Comparison of ENCODE assay signal across 21 mouse cellular contexts in genomic region chr3:87958967-87959366, GRCm38 (mm10). TPM values are rescaled to one million over a fixed set of nuclear protein-coding genes. Genes with fewer than 3 reads are reported as not detected.
A peak's percentile ranks its signal among the peaks of the same experiment; 100 is the strongest.
DNase-seq lines count a peak whose midpoint lies in the region; ATAC-seq and TF ChIP-seq lines count a peak whose summit lies in the region.
"Had no signal": no experiment of that assay in that cellular context is flagged by ENCODE, and none has a peak within 500 bp of the region (broad histone marks: within the 10 kb centered on the region; RNA-seq: fewer than 3 reads in every experiment).

No protein-coding gene starts in this region.

- H3K27me3 ChIP-seq in hindbrain, embryonic 10.5 days (ENCODE audit: insufficient read depth, poor library complexity, severe bottlenecking): no peaks in the 10 kb centered on the region
- no peaks in the 10 kb centered on the region for H3K27me3 ChIP-seq in hindbrain, postnatal 0 days (ENCODE audit: insufficient read depth, low read length)
- H3K27me3 ChIP-seq in embryonic facial prominence, embryonic 10.5 days (replicated peaks; ENCODE audit: low read depth, poor library complexity, severe bottlenecking): peaks cover 5% of the 10 kb centered on the region; the same call in 1 of the 2 replicates
- H3K27me3 ChIP-seq in limb, embryonic 13.5 days: no peaks in the 10 kb centered on the region
- peaks cover 75% of the 10 kb centered on the region for H3K27me3 ChIP-seq in liver, embryonic 12.5 days (replicated peaks)
- H3K27me3 ChIP-seq: forebrain, embryonic 13.5 days had no signal

- H3K27ac ChIP-seq in hindbrain, embryonic 10.5 days: peak overlapping the region; percentile 94
- H3K27ac ChIP-seq in hindbrain, postnatal 0 days: no peak overlapping the region
- peak overlapping the region; percentile 94 for H3K27ac ChIP-seq in embryonic facial prominence, embryonic 10.5 days (replicated peaks)
- peak overlapping the region; percentile 98 for H3K27ac ChIP-seq in limb, embryonic 13.5 days
- no peak overlapping the region for H3K27ac ChIP-seq in liver, embryonic 12.5 days

- TF ChIP-seq CTCF in hindbrain, postnatal 0 days (IDR thresholded peaks at IDR 0.05; ENCODE audit: low read depth): no peak

- intact Hi-C loops in gastrocnemius, postnatal 36 days (cut with DNase I): no loop called here

- H3K4me1 ChIP-seq in hindbrain, embryonic 10.5 days (replicated peaks): peaks cover 50% of the 10 kb centered on the region
- peaks cover 6% of the 10 kb centered on the region for H3K4me1 ChIP-seq in hindbrain, postnatal 0 days (ENCODE audit: insufficient read depth, low read length)
- peaks cover 45% of the 10 kb centered on the region for H3K4me1 ChIP-seq in embryonic facial prominence, embryonic 10.5 days
- peaks cover 26% of the 10 kb centered on the region for H3K4me1 ChIP-seq in limb, embryonic 13.5 days
- H3K4me1 ChIP-seq in liver, embryonic 12.5 days: peaks cover 14% of the 10 kb centered on the region

- DNase-seq in hindbrain, embryonic 10.5 days (ENCODE audit: low spot score): peak; percentile 75
- DNase-seq in hindbrain, postnatal 0 days (ENCODE audit: low spot score): no peak
- DNase-seq in embryo, embryonic 10 days (ENCODE audit: low spot score): peak; percentile 66
- peak; percentile 48 for DNase-seq in embryonic facial prominence, embryonic 10.5 days (ENCODE audit: low spot score)
- no peak for DNase-seq in adrenal gland, postnatal 14 days
- no peak for DNase-seq in gastrocnemius, postnatal 36 days
- DNase-seq: adrenal gland, postnatal 36 days; cerebellum, postnatal 36 days; gastrocnemius, postnatal 25 days; layer of hippocampus, postnatal 36 days; liver; lung, embryonic 14.5 days; right cerebral cortex, postnatal 25 days; thymus, adult 2 months had no signal

- peak overlapping the region; percentile 57 for H3K4me3 ChIP-seq in hindbrain, embryonic 10.5 days
- no peak overlapping the region for H3K4me3 ChIP-seq in hindbrain, postnatal 0 days (ENCODE audit: low read length)
- H3K4me3 ChIP-seq in embryonic facial prominence, embryonic 10.5 days: peak overlapping the region; percentile 61
- H3K4me3 ChIP-seq in limb, embryonic 13.5 days: no peak overlapping the region
- no peak overlapping the region for H3K4me3 ChIP-seq in liver, embryonic 12.5 days
- H3K4me3 ChIP-seq: forebrain, embryonic 13.5 days had no signal

- 27% methylated on average over 1 of the region's 1 CpGs for WGBS in hindbrain, embryonic 10.5 days
- WGBS in hindbrain, postnatal 0 days: 24% methylated on average over 1 of the region's 1 CpGs
- WGBS in embryonic facial prominence, embryonic 10.5 days: 8% methylated on average over 1 of the region's 1 CpGs
- WGBS in limb, embryonic 13.5 days: 42% methylated on average over 1 of the region's 1 CpGs
- 47% methylated on average over 1 of the region's 1 CpGs for WGBS in liver, embryonic 12.5 days (ENCODE audit: insufficient replicate concordance)

- peaks cover 14% of the 10 kb centered on the region for H3K36me3 ChIP-seq in hindbrain, embryonic 10.5 days
- H3K36me3 ChIP-seq in hindbrain, postnatal 0 days (ENCODE audit: insufficient read depth, low read length): no peaks in the 10 kb centered on the region
- H3K36me3 ChIP-seq in embryonic facial prominence, embryonic 10.5 days (replicated peaks): peaks cover 14% of the 10 kb centered on the region
- peaks cover 13% of the 10 kb centered on the region for H3K36me3 ChIP-seq in limb, embryonic 13.5 days
- H3K36me3 ChIP-seq in liver, embryonic 12.5 days: no peaks in the 10 kb centered on the region
- H3K36me3 ChIP-seq: G1E had no signal

- no peak overlapping the region for H3K9ac ChIP-seq in hindbrain, postnatal 0 days (replicated peaks; ENCODE audit: low read length)
- H3K9ac ChIP-seq in limb, embryonic 13.5 days: no peak overlapping the region
- no peak overlapping the region for H3K9ac ChIP-seq in liver, embryonic 12.5 days
- H3K9ac ChIP-seq: forebrain, embryonic 13.5 days; lung, embryonic 14.5 days had no signal

- no peaks in the 10 kb centered on the region for H3K9me3 ChIP-seq in hindbrain, embryonic 10.5 days
- no peaks in the 10 kb centered on the region for H3K9me3 ChIP-seq in hindbrain, postnatal 0 days (ENCODE audit: low read length)
- H3K9me3 ChIP-seq in embryonic facial prominence, embryonic 10.5 days: no peaks in the 10 kb centered on the region
- no peaks in the 10 kb centered on the region for H3K9me3 ChIP-seq in limb, embryonic 13.5 days
- H3K9me3 ChIP-seq in liver, embryonic 12.5 days (replicated peaks): no peaks in the 10 kb centered on the region
- H3K9me3 ChIP-seq: forebrain, embryonic 13.5 days; G1E had no signal

- no peak for ATAC-seq in hindbrain, postnatal 0 days
- no peak for ATAC-seq in limb, embryonic 13.5 days (ENCODE audit: low FRiP score, low read depth)
- ATAC-seq in liver, embryonic 12.5 days: no peak
- ATAC-seq: forebrain, embryonic 13.5 days; inflammation-experienced regulatory T-cells, adult 6 months had no signal

- H3K4me2 ChIP-seq in hindbrain, postnatal 0 days (ENCODE audit: low read depth, low read length): no peak overlapping the region
- no peak overlapping the region for H3K4me2 ChIP-seq in limb, embryonic 13.5 days (replicated peaks)
- no peak overlapping the region for H3K4me2 ChIP-seq in liver, embryonic 12.5 days
- H3K4me2 ChIP-seq: forebrain, embryonic 13.5 days had no signal

RNA-seq across cellular contexts. Expression of gene Crabp2, which starts 10.5 kb away (rescaled TPM):
- polyA plus RNA-seq in hindbrain, embryonic 10.5 days (2016; fragmentation: Nextera tagmentation; extraction: Ambion mirVana): 956 and 1,072 TPM in 2 replicates
- total RNA-seq in hindbrain, postnatal 0 days (2014; rRNA removed): 9.8 and 28.6 TPM in 2 replicates
- polyA plus RNA-seq in hindbrain, postnatal 0 days (2015; fragmentation: Nextera tagmentation; extraction: Ambion mirVana): 44.5 and 46.3 TPM in 2 replicates
- 686 and 800 TPM in 2 replicates for polyA plus RNA-seq in embryonic facial prominence, embryonic 10.5 days (2016; fragmentation: Nextera tagmentation; extraction: Ambion mirVana)
- polyA plus RNA-seq in limb, embryonic 13.5 days (2015; fragmentation: Nextera tagmentation; extraction: Ambion mirVana): 518 and 520 TPM in 2 replicates
- total RNA-seq in adrenal gland, postnatal 14 days (2021): not detected in 2 replicates
- 3.9 and 6.5 TPM in 2 replicates for polyA plus RNA-seq in liver, embryonic 12.5 days (2016; fragmentation: Nextera tagmentation; extraction: Ambion mirVana)
- under 1 TPM; 0.37 to 0.48 TPM for total RNA-seq in gastrocnemius, postnatal 36 days (2021)
- total RNA-seq: megakaryocyte progenitor cell, adult 5-6 weeks; monocyte, adult 5-6 weeks had no signal
- polyA plus RNA-seq: G1E; inflammation-experienced regulatory T-cells, adult 6 months had no signal

RNA-seq across cellular contexts. Expression of gene Nes, which starts 11.9 kb away (rescaled TPM):
- 109 and 143 TPM in 2 replicates for polyA plus RNA-seq in hindbrain, embryonic 10.5 days (2016; fragmentation: Nextera tagmentation; extraction: Ambion mirVana)
- total RNA-seq in hindbrain, postnatal 0 days (2014; rRNA removed): 37.2 and 40.0 TPM in 2 replicates
- 14.9 and 15.7 TPM in 2 replicates for polyA plus RNA-seq in hindbrain, postnatal 0 days (2015; fragmentation: Nextera tagmentation; extraction: Ambion mirVana)
- polyA plus RNA-seq in embryonic facial prominence, embryonic 10.5 days (2016; fragmentation: Nextera tagmentation; extraction: Ambion mirVana): 35.3 and 46.2 TPM in 2 replicates
- polyA plus RNA-seq in limb, embryonic 13.5 days (2015; fragmentation: Nextera tagmentation; extraction: Ambion mirVana): 30.5 and 32.8 TPM in 2 replicates
- total RNA-seq in adrenal gland, postnatal 14 days (2021): 14.5 and 23.0 TPM in 2 replicates
- polyA plus RNA-seq in liver, embryonic 12.5 days (2016; fragmentation: Nextera tagmentation; extraction: Ambion mirVana): 7.2 and 7.3 TPM in 2 replicates
- 10 to 100 TPM; 15.4 to 20.5 TPM for total RNA-seq in gastrocnemius, postnatal 36 days (2021)
- polyA plus RNA-seq: inflammation-experienced regulatory T-cells, adult 6 months had no signal

RNA-seq across cellular contexts. Expression of gene Rrnad1, which starts 28.4 kb away (rescaled TPM):
- polyA plus RNA-seq in hindbrain, embryonic 10.5 days (2016; fragmentation: Nextera tagmentation; extraction: Ambion mirVana): 18.9 and 20.9 TPM in 2 replicates
- total RNA-seq in hindbrain, postnatal 0 days (2014; rRNA removed): 19.4 and 36.4 TPM in 2 replicates
- 18.1 and 19.3 TPM in 2 replicates for polyA plus RNA-seq in hindbrain, postnatal 0 days (2015; fragmentation: Nextera tagmentation; extraction: Ambion mirVana)
- polyA plus RNA-seq in embryonic facial prominence, embryonic 10.5 days (2016; fragmentation: Nextera tagmentation; extraction: Ambion mirVana): 20.6 and 21.5 TPM in 2 replicates
- 22.3 and 23.6 TPM in 2 replicates for polyA plus RNA-seq in limb, embryonic 13.5 days (2015; fragmentation: Nextera tagmentation; extraction: Ambion mirVana)
- total RNA-seq in adrenal gland, postnatal 14 days (2021): 13.9 and 15.6 TPM in 2 replicates
- 11.1 and 11.4 TPM in 2 replicates for polyA plus RNA-seq in liver, embryonic 12.5 days (2016; fragmentation: Nextera tagmentation; extraction: Ambion mirVana)
- total RNA-seq in gastrocnemius, postnatal 36 days (2021): 1 to 10 TPM; 3.0 to 4.1 TPM

RNA-seq across cellular contexts. Expression of gene Isg20l2, which starts 28.9 kb away (rescaled TPM):
- 73.3 and 75.7 TPM in 2 replicates for polyA plus RNA-seq in hindbrain, embryonic 10.5 days (2016; fragmentation: Nextera tagmentation; extraction: Ambion mirVana)
- total RNA-seq in hindbrain, postnatal 0 days (2014; rRNA removed): 23.8 and 26.2 TPM in 2 replicates
- 19.1 and 20.1 TPM in 2 replicates for polyA plus RNA-seq in hindbrain, postnatal 0 days (2015; fragmentation: Nextera tagmentation; extraction: Ambion mirVana)
- 78.0 and 81.3 TPM in 2 replicates for polyA plus RNA-seq in embryonic facial prominence, embryonic 10.5 days (2016; fragmentation: Nextera tagmentation; extraction: Ambion mirVana)
- 65.5 and 66.7 TPM in 2 replicates for polyA plus RNA-seq in limb, embryonic 13.5 days (2015; fragmentation: Nextera tagmentation; extraction: Ambion mirVana)
- 22.9 and 23.4 TPM in 2 replicates for total RNA-seq in adrenal gland, postnatal 14 days (2021)
- polyA plus RNA-seq in liver, embryonic 12.5 days (2016; fragmentation: Nextera tagmentation; extraction: Ambion mirVana): 51.9 and 52.2 TPM in 2 replicates
- total RNA-seq in gastrocnemius, postnatal 36 days (2021): 1 to 10 TPM; 6.2 to 8.0 TPM

RNA-seq across cellular contexts. Expression of gene Mrpl24, which starts 39.7 kb away (rescaled TPM):
- 74.7 and 76.1 TPM in 2 replicates for polyA plus RNA-seq in hindbrain, embryonic 10.5 days (2016; fragmentation: Nextera tagmentation; extraction: Ambion mirVana)
- 32.1 and 43.2 TPM in 2 replicates for total RNA-seq in hindbrain, postnatal 0 days (2014; rRNA removed)
- 44.6 and 50.3 TPM in 2 replicates for polyA plus RNA-seq in hindbrain, postnatal 0 days (2015; fragmentation: Nextera tagmentation; extraction: Ambion mirVana)
- 78.4 and 79.3 TPM in 2 replicates for polyA plus RNA-seq in embryonic facial prominence, embryonic 10.5 days (2016; fragmentation: Nextera tagmentation; extraction: Ambion mirVana)
- 66.5 and 73.9 TPM in 2 replicates for polyA plus RNA-seq in limb, embryonic 13.5 days (2015; fragmentation: Nextera tagmentation; extraction: Ambion mirVana)
- total RNA-seq in adrenal gland, postnatal 14 days (2021): 115 and 119 TPM in 2 replicates
- 57.0 and 57.3 TPM in 2 replicates for polyA plus RNA-seq in liver, embryonic 12.5 days (2016; fragmentation: Nextera tagmentation; extraction: Ambion mirVana)
- 10 to 100 TPM; 36.7 to 42.3 TPM for total RNA-seq in gastrocnemius, postnatal 36 days (2021)

Comparison
In these comparisons a context has a peak if more than half of its experiments do, and no peak if none do; other contexts are left out.
1. DNase-seq: peak in hindbrain, embryonic 10.5 days (single experiment), embryo, embryonic 10 days (single experiment) and embryonic facial prominence, embryonic 10.5 days (single experiment); none in hindbrain, postnatal 0 days (single experiment), adrenal gland, postnatal 14 days (single experiment) and gastrocnemius, postnatal 36 days (0 of 2).
2. H3K27ac ChIP-seq: peak in hindbrain, embryonic 10.5 days (single experiment), embryonic facial prominence, embryonic 10.5 days (single experiment) and limb, embryonic 13.5 days (single experiment); none in hindbrain, postnatal 0 days (single experiment) and liver, embryonic 12.5 days (single experiment).
3. H3K4me3 ChIP-seq: peak in hindbrain, embryonic 10.5 days (single experiment) and embryonic facial prominence, embryonic 10.5 days (single experiment); none in hindbrain, postnatal 0 days (single experiment), limb, embryonic 13.5 days (single experiment) and liver, embryonic 12.5 days (single experiment).
4. RNA of gene Crabp2, which starts 10.5 kb away (polyA plus RNA-seq): 956 to 1,072 TPM in hindbrain, embryonic 10.5 days, 686 to 800 TPM in embryonic facial prominence, embryonic 10.5 days and 518 to 520 TPM in limb, embryonic 13.5 days; 44.5 to 46.3 TPM in hindbrain, postnatal 0 days and 3.9 to 6.5 TPM in liver, embryonic 12.5 days; every median in the first group is over 10 times any median in the second.